Mouse (Mus musculus): ENCODE data around the gene Adora1.
"Not testable (repeated sequence)": the region's sequence is repeated elsewhere in the genome, so short reads cannot be mapped to it uniquely, and the experiment has no call there.

Adora1 gene

GRCm38 (mm10) chr1:134235391-134235921, at the start of gene Adora1:
Gene Adora1, minus strand, starts transcription at chr1:134235431.
- DNase-seq (ENCODE audit: low spot score), result no peak

GRCm38 (mm10) chr1:134283108-134283507, 47.9 kb upstream of the Adora1 start:
- DNase-seq (ENCODE audit: low spot score), result no peak

GRCm38 (mm10) chr1:134282342-134282741, 47.1 kb upstream of the Adora1 start:
- no peak for DNase-seq (ENCODE audit: low spot score)

GRCm38 (mm10) chr1:134281563-134281962, 46.3 kb upstream of the Adora1 start:
- no peak for DNase-seq (ENCODE audit: low spot score)

GRCm38 (mm10) chr1:134280174-134280573, 44.9 kb upstream of the Adora1 start:
- DNase-seq (ENCODE audit: low spot score), result no peak

GRCm38 (mm10) chr1:134276823-134277222, 41.6 kb upstream of the Adora1 start:
- DNase-seq (ENCODE audit: low spot score), result no peak

GRCm38 (mm10) chr1:134275616-134276464, 40.6 kb upstream of the Adora1 start:
- no peak for DNase-seq (ENCODE audit: low spot score)

GRCm38 (mm10) chr1:134274483-134274920, 39.3 kb upstream of the Adora1 start:
- DNase-seq (ENCODE audit: low spot score), result no peak

GRCm38 (mm10) chr1:134273493-134274395, 38.5 kb upstream of the Adora1 start:
- no peak for DNase-seq (ENCODE audit: low spot score)

- no peak for DNase-seq (ENCODE audit: low spot score)
Observed at GRCm38 (mm10) chr1:134272754-134273250, 37.6 kb upstream of the Adora1 start.

GRCm38 (mm10) chr1:134270026-134270425, 34.8 kb upstream of the Adora1 start:
- no peak for DNase-seq (ENCODE audit: low spot score)

GRCm38 (mm10) chr1:134265797-134266196, 30.6 kb upstream of the Adora1 start:
- no peak for DNase-seq (ENCODE audit: low spot score)

GRCm38 (mm10) chr1:134264341-134264740, 29.1 kb upstream of the Adora1 start:
- DNase-seq (ENCODE audit: low spot score), result no peak

- not testable (repeated sequence) for DNase-seq (ENCODE audit: low spot score)
Observed at GRCm38 (mm10) chr1:134249681-134250080, 14.4 kb upstream of the Adora1 start.

GRCm38 (mm10) chr1:134246590-134246989, 11.4 kb upstream of the Adora1 start:
- DNase-seq (ENCODE audit: low spot score), result no peak

GRCm38 (mm10) chr1:134245004-134245717, 9.9 kb upstream of the Adora1 start:
- no peak for DNase-seq (ENCODE audit: low spot score)

GRCm38 (mm10) chr1:134243948-134244914, 9.0 kb upstream of the Adora1 start:
- DNase-seq (ENCODE audit: low spot score), result peak; percentile 94

GRCm38 (mm10) chr1:134243505-134243904, 8.3 kb upstream of the Adora1 start:
- DNase-seq (ENCODE audit: low spot score), result no peak

- DNase-seq (ENCODE audit: low spot score), result no peak
Observed at GRCm38 (mm10) chr1:134242286-134242685, 7.1 kb upstream of the Adora1 start.

GRCm38 (mm10) chr1:134241298-134241697, 6.1 kb upstream of the Adora1 start:
- DNase-seq (ENCODE audit: low spot score), result no peak

Measured in layer of hippocampus, adult 9-10 months (tissue).